Mouse (Mus musculus) naive thymus-derived CD4-positive, alpha-beta T cell, adult 2 months (primary cell): ENCODE measurements around the gene Cse1l.

ENCODE experiments used
- DNase-seq: peaks from one replicate; pipeline ENCODE4 v3.0.0-alpha.2; 2011; ENCODE audit warnings: low read depth

The Cse1l gene

DNA sequence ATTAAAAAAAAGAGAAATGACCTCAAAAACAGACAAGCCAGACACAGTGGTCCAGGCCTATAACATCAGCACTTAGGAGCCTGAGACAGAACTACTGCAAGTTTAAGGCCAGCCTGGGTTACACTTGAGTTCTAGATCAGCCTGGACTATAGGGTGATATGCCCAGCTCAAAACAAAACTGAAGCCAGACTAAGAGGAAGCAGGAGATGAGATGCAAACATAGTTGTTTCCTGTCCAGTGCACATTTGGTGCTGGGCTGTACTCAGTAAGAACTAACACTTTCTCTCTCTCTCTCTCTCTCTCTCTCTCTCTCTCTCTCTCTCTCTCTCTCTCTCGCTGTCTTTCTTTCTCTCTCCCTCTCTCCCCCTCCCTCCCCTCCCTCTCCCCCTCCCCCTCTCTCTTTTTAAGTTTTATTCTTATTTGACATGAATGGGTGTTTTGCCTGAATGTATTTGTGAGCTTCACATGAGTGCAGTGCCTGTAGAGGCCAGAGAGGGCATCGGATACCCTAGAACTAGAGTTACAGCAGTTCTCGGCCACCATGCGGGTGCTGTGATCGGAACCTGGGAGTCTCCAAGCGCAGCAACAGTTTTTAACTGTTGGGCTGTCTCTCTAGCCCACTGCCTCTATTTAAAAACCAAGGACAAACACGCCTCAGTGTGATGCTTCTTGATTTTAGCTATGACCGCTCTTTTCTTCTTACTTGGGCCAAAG lies 4.9 kb upstream of the Cse1l start:
- DNase-seq, result no peak

DNA sequence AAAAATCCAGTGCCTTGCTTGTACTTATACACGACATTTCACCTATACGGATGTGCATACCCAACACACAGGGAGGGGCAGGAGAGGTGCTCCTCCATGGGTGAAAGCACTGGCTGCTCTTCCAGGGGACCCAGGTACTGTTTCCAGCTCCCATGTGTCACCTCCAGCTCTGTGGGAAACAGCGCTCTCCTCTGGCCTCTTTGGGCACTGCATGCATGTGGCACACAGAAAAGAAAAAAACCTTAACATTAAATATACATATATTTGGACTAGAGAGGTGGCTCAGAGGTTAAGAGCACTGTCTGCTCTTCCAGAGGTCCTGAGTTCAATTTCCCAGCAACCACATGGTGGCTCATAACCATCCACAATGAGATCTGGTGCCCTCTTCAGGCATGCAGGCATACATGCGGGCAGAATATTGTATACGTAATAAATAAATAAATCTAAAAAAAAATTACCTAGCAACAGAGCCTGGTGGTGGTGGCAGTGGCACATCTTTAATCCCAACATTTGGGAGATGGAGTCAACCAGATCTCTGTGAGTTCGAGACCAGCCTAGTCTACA lies 2.0 kb upstream of the Cse1l start:
- peak; percentile 43 for DNase-seq

DNA sequence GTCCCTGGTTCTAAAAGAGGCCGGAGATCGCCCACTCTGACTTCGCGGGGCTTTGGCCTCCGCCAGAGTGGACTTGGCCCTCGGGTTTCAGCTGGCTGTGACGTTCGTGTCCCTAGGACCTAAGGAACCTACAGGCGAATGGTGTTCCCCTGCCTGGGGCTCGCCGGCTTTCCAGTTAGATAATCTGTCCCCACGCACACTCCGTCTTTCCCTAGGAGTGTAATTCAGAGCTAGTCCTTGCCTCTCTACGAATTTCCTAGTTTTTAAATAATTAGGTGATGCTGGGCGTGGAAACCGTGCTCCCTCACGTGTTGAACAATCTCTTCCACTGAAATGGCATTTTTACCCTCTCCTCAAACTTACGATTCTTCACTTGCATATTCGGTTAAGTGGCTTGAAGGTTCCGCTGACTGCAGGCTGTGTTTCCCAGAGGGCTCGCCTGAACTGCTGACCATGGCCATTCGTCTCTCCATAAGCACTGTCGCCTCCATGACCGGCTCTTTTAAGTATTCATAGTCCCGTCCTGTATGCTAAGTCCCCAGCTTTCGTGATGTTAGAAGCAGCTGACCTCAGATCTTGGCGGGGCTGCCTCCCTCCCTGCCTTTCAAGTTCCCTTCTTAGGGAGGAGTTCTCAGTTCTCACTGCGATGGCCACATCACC lies 813 bp downstream of the Cse1l start:
- DNase-seq, result no peak

DNA sequence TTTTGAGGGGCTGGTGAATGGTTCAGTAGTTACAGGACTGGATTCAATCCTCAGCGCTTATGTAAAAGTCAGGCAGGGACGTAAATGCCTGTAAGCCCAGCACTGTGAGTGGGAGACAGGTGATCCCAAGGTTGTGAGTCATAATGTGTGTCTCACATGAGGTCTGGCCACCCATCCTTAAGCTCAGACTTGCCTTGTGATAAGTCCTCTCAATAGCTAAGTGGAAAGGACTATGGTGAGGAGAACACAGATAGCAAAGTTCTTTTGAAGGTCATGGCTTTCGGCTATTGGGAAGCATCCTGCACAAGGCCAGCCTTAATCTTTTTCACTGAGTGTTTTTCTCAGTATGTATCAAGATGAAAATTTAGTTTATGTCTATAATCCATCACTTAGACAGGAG lies 3.9 kb downstream of the Cse1l start:
- DNase-seq, result no peak

DNA sequence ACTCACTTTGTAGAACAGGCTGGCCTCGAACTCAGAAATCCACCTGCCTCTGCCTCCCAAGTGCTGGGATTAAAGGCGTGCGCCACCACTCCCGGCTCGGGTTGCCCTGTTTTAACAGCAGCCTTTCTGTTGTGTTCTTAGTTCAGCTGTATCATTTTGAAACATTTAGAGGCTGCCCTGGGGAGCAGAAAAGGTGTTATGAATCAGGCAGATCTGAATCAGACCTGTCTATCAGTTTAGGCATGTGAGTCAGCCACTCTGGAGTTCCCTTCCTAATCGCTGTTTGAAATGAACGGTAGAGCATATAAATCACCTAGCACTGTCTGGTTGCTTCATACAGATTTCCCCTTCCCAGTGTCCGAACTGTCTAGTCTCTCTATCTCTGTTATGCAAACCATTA lies 4.7 kb downstream of the Cse1l start:
- no peak for DNase-seq

DNA sequence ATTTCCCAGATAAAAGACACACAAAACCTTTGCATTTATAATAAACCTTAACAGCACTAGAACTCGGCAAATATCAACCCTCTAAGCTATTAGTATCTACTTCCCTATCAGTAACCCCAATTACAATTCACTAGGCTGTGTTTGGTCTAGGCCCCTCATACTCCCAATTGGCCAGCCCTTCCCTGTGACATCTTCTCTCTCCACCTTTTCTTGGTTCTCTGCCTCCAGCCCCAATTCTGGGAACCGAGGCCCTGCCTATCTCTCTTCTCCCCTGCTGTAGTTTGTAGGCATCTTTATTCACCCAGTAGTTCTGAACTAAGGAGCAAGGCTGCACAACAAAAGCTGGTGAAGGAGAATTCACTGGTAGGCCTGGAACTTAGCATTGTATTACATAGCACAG lies 18.1 kb downstream of the Cse1l start:
- DNase-seq, result no peak

DNA sequence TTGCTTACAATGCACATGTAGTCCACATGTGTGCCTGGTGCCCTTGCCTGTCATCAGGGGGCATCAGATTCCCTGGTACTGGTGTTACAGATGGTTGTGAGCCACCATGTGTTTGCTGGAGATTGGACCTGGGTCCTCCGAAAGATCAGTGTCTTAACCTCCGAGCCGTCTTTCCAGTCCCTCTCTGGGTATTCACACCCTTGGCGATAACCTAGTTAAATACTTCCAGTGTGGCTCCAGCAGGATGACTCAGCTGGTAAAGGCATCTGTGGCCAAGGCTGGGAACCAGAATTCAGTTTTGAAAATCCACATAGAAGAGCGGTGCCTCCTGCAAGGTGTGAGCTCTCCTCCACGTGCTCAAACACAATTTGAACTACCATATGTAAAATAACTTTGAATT lies 28.1 kb downstream of the Cse1l start:
- no peak for DNase-seq

DNA sequence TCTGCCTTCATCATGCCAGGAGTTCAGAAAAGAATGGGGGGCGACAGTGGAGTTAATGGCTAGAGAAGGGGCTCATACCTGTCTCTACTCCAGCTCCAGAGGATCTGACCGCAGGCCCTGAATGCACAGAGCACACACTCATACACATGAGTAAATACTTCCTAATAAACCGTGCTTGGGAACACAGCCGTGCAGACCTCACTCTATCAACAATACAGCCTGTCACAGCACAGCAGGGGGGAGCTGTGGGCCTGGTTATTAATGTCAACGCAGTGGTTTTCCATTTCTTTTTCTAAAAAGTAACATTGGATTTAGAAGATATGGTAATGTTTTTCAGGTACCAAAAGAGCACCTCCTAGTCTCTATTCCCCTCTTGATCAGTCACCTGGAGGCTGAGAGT lies 28.6 kb downstream of the Cse1l start:
- no peak for DNase-seq

DNA sequence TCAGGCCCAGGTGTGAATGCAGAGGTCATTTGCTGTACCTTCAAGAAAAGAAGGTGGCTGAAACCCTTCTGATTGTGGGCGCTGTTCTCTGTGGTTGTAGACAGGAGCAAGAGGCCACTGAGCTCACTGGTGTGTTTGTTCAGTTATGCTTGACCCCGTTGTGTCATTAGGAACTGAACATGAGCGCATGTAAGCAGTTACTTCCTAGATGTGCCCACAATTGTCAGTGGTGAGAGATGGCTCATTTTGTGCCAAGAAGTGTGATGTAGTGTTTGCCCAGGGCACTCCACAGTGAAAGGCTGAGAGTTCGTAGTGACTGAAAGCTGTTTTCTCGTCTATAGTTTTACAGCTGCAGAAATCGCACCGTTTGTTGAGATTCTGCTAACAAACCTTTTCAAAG lies 29.7 kb downstream of the Cse1l start:
- DNase-seq, result no peak

DNA sequence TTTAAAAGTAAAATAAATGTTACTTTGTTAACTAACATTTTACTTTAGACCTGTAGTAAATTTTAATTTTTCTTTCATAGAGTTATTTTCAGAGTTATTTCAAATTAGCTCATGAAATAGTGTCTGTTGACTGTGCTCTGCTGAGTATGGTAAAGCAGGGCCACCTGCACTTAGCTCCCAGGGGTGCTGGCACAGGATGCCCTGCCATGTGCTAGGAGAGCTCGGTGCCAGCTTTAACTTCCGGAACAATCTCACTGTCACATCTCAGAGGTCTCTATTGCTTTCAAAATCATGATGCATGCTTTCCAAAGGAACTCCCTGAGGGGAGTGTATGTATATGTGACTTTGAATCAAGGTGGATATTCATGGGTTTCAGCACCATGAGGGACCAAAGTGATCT lies 30.3 kb downstream of the Cse1l start:
- no peak for DNase-seq

DNA sequence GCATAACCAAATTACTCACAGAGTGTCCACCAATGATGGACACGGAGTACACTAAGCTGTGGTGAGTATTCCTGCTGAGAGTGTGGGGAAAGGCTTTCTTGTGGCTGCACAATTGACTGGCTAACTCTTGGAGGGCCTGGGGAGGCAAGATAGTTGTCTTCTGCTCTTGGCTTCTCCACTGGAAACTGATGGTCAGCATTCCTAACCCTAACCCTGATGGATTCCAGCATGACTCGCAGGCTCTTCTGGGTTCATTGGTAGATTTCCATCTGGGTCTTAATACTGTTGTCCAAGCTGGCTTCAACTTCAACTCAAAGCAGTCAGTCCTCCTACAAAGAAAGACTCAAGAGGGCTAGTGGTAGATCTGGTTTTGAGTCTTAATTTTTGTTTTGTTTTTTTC lies 37.3 kb downstream of the Cse1l start:
- DNase-seq, result no peak

DNA sequence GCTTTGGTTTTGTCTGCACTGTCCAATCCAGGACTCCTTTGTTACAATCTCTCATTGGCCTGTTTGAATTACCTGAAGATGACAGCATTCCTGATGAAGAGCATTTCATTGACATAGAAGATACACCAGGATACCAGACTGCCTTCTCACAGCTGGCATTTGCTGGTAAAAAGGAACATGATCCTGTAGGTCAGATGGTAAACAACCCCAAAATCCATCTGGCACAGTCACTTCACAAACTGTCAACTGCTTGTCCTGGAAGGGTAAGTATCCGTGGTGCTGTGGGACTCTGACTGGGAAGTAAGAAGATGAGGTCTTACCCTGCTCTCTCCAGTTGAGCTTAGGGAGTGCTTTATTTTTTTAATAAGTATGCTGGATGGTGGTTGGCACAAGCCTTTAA lies 38.5 kb downstream of the Cse1l start:
- no peak for DNase-seq

DNA sequence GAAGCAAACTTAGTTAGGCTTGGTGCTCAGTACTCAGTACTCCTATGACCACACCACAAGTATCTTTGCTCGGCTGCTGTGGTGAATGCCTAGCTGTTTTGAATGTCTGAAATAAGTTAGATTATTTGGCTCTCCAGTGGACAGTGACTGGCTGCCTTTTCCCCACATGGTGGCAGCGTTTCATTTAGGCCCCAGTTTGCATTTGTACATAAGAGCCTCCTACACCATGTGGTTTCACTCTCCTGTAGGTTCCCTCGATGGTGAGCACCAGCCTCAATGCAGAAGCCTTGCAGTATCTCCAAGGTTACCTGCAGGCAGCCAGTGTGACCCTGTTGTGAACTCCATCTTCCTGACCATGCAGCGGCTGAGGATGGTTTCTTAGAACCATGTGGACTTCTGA lies 39.6 kb downstream of the Cse1l start:
- peak; percentile 40 for DNase-seq

DNA sequence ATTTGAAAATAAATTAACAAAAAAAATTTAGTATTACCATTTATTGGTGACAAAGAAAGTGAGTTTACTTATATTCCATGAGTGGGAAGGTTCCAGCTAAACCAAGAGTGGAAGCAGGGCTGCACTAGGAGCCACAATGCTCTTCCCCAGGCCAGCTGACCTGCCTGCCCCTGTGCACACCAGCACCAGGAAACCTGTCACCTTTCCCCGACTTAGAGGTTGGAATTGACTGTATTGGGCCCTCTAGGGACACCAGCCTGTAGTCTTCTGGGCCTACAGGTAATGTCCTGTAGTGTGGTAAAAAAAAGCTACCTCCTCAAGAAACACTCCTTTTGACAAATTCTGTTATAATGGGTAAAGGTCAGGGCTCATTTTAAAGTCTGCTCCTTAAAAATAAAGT lies 42.4 kb downstream of the Cse1l start:
- DNase-seq, result no peak

DNA sequence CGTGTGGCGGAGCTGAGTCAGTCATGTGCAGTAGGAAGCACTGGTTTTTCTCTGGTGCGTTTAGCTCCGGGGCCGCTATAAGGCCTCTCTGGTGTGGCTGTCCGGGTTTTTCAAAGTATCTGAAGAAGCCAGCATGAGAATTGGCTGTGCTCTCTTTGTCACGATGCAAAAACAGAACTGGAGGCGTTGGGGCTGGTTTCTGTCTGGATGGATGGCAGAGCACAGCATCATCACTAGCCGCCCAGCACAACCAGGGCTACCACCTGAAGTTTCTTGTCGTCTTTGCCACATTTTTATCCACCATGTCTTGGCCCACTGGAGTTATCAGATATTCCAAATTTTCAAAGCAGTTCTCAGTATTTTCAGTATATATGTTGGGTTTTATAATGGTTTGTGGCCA lies 43.1 kb downstream of the Cse1l start:
- no peak for DNase-seq

DNA sequence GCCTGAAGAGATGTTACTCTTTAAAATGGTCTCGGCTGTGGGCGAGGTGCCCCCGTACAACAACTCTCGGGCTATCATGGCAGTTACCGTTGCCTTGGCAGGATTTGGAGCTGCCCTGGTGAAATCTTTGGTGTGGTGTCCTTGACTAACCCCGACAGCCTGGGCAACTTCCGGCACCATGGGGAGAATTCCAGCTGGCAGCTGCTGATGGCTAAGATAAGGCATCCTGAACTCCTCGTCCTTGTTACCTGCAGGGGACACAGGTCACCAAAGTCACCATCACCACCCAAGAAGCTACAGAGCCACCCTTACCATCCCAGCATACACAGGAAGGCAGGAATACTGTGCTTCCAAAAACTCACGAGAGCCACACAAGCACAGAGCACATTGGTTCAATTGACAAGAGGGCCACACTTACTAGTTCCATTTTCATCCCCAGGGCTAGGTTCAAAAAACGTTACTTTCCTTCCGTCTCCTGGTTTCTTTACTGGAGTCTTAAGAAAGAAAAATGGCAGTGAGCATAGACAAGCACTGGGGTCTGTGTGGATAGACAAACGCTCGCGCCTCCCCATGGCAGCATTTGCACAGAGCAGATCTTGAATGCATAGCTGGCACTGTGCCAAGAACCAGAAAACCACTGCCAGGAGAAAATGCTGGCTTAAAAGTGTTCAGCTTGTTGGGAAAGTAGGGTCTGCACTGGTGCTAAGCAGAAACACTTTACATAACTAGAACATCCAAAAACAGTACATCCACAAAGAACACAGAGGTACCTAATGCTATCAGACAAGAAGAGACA lies 45.2 kb downstream of the Cse1l start:
- peak; percentile 30 for DNase-seq

DNA sequence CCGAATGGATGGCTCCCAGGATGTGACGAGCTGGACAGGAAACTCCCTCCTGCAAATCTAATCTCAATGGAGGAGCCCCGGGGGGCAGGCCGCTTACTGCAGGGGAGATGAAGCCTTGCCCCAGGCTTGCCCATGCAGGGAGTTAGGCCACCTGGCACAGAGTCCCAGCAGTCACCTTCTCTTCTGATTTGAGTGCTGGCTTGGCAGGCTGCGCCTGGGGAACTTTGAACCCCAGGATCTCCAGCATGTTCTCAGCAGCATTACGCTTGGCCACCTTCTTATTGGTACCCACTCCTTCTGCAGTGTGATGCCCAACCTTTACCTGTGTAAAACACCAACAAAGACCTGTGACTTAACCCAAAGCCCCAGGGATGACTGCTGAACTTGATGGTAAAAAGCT lies 46.3 kb downstream of the Cse1l start:
- DNase-seq, result no peak

DNA sequence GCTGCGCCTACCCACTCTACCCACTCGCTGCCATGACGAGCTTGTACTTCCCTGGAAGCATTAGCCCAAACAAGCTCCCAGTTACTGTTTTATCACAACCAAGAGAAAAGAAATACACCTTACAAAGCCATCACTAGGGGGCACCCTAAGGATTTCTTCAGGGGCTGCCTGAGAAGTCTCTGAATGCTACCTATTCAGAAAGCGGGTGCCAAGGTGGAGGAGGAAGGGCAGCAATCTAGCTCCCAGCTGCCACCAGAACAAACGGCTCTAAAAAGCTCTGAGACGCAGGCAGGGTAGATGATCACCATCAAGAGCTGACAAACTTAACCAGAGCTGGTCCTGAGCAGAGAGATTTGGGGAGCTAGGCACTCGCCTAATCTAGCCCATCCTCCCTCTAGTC lies 51.0 kb downstream of the Cse1l start:
- DNase-seq, result peak; percentile 83

DNA sequence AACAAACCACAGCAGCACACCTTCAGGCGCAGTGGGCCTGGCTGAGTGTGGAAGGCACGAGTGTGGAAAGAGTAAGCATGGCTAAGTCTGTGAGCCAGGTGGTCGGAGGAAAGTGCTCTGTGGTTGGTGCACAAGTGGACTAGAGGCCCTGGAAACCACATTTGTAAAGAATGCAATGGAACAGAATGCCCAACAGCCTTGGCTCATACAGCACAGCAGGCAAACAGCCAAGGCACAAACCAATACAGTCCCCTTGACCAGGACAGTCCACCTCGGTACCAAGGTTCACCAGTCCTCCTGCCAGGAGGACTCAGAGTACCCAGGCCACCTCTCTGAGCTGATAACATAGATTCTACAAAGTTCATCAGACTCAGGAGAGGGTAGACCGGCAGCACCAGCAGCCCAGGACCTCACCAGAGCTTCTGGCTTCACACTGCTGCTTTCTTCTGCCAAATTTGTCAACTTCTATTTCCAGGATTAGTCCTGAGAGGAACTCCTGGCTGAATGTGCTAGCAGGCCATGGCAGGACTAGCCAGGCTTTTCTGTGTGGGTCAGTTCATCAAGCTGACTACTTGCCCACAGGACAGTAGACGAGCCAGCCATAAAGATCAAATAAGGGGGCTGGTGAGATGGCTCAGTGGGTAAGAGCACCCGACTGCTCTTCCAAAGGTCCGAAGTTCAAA lies 54.9 kb downstream of the Cse1l start:
- DNase-seq, result no peak

DNA sequence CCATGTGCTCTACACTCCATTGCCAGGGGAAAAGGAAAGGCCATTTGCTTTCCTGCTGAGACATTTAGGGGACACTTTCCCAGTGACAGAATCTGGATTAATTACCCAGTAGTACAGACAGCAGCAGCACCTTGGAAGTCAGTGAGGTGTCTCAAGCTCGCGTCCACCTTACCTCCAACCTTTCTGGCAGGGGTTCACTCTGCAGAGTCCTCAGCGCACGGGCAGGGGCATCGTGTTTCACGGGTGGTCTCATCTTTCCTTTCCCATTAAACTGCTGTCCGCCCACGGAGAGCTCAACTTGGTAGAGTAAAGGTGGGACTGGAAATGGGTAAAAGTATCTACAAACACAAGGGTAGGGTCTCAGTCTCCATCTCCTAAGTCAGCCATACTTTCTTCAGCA lies 57.4 kb downstream of the Cse1l start:
- no peak for DNase-seq

DNA sequence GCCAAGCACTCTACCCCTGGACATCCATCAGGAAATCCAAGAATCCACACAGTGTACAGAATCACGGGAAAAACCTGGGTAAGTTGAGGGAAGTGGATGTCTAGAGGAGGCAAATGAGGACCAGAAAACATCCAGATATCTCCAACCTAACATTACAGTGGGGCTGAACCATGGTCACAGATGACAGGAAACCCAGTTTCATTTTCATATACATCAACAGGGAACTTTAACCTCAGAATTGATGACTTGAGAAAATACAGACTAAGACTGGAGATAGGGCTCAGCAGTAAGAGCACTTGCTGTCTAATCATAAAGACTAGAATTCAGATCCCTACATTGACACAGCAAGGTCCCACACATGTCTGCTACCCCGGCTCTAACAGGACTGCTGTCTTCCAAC lies 58.9 kb downstream of the Cse1l start:
- DNase-seq, result no peak

DNA sequence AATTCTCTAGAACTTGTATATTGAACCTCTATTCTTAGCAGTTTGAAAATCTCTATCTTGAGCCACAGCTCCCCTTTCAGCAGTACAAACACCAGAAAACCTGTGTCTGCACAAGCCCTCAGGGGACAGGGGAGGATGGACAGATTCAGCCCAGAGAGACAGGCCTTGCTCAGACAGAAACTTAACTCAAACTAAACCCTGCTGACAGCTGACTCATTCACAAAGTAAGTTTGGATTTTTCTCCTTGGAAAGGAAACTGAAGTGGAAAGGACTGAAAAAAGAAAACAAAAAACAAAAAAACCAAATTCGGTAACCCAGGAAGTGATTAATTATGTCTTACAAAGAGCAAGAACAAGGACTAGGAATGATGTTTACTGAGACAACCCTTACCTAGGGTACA lies 67.3 kb downstream of the Cse1l start:
- DNase-seq, result no peak
